Mouse (Mus musculus) liver, embryonic 14.5 days (tissue): ENCODE measurements at regions not wholly inside any gene's neighbourhood (a gene's known extent, or its start where the extent isn't known, plus 50 kb on each side); places are given as distances from the start of the nearest gene placed in this dataset.

Experiments used
- CTCF ChIP-seq: IDR thresholded peaks from 2 replicates; pipeline ENCODE4 v1.5.1; 2016; ENCODE audit warnings: antibody characterized with exemption, low read depth, control low read depth
- EP300 ChIP-seq: IDR thresholded peaks from 2 replicates; pipeline ENCODE4 v1.6.1; 2016; ENCODE audit warnings: antibody characterized with exemption, low read depth

DNA sequence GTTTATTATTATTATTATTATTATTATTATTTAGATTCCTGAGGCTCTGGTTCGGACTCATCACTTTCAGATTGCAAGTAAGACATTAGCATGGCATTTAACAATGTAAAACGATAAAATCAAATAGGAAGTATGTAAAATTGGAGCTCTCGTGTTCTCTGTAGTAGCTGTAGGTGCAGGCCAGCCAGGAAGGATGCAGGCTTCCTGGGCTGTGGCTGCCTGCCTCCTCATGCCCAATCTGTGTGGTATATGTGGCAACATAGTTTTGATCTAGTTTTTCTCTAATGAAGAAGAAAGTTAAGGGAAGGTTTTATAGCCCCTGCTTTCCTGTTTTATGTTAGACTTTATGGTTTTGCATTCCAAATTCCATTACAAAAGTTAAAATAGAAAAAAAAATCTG lies 275.6 kb downstream of the Ankrd50 start:
- TF ChIP-seq CTCF (no peak), EP300 (no peak)
